Comparison of ENCODE assay signal across 16 mouse cellular contexts in the genomic region with DNA sequence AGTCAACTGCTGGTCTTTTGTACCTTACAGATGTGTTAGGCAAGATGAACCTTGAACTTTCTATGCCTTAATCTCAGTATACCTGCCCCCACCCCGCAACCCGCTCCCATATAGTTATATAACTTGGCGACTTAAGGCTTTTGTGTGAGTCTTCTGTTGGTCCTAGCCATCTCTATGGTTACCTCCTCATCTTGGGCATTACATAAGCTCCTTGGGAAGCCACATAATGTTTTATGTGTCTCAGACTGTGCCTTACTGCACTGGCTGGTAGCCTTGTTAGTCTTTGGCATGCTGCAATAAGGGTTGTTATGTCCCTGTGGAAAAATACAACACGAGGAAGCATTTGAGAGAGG. TPM values are rescaled to one million over a fixed set of nuclear protein-coding genes. Genes with fewer than 3 reads are reported as not detected.
"Had no signal": no experiment of that assay in that cellular context is flagged by ENCODE, and none has a peak within 500 bp of the region (broad histone marks: within the 10 kb centered on the region; RNA-seq: fewer than 3 reads in every experiment).

No protein-coding gene starts in this region.

- H3K4me3 ChIP-seq: liver, embryonic 15.5 days; lung, embryonic 15.5 days; midbrain, embryonic 10.5 days; myocyte; neural tube, embryonic 15.5 days had no signal

- H3K27ac ChIP-seq: liver, embryonic 15.5 days; lung, embryonic 15.5 days; midbrain, embryonic 10.5 days; neural tube, embryonic 15.5 days had no signal

- H3K36me3 ChIP-seq: liver, embryonic 15.5 days; lung, embryonic 15.5 days; midbrain, embryonic 10.5 days; neural tube, embryonic 15.5 days had no signal

- H3K4me1 ChIP-seq: liver, embryonic 15.5 days; lung, embryonic 15.5 days; neural tube, embryonic 15.5 days had no signal

- DNase-seq: kidney, postnatal 14 days; left cerebral cortex, postnatal 4 days; lung, postnatal 14 days; midbrain, embryonic 14.5 days; right cerebral cortex, adult 18-20 months; right cerebral cortex, postnatal 25 days; thymus, adult 18-20 months had no signal

- H3K27me3 ChIP-seq: liver, embryonic 15.5 days; lung, embryonic 15.5 days; neural tube, embryonic 15.5 days had no signal

- H3K9me3 ChIP-seq: liver, embryonic 15.5 days; lung, embryonic 15.5 days; midbrain, embryonic 10.5 days; neural tube, embryonic 15.5 days had no signal

- H3K4me2 ChIP-seq: liver, embryonic 11.5 days; liver, embryonic 15.5 days; lung, embryonic 15.5 days; neural tube, embryonic 15.5 days had no signal

- H3K9ac ChIP-seq: liver, embryonic 15.5 days; lung, embryonic 15.5 days; neural tube, embryonic 15.5 days had no signal

RNA-seq across cellular contexts. Expression of gene 1700020N01Rik, which starts 39.3 kb away (rescaled TPM):
- polyA plus RNA-seq: large intestine, adult 2 months; liver, embryonic 11.5 days; liver, embryonic 15.5 days; lung, embryonic 15.5 days; midbrain, embryonic 10.5 days; midbrain, embryonic 14.5 days; myocyte; neural tube, embryonic 11.5 days; neural tube, embryonic 15.5 days; stomach, embryonic 14.5 days had no signal
